Mouse (Mus musculus) heart, adult 10 weeks (tissue): Measurements from ENCODE around the gene Cd59b. TPM values are rescaled to one million over a fixed set of nuclear protein-coding genes. Genes with fewer than 3 reads are reported as not detected.

Source experiments
- polyA plus RNA-seq: library from polyadenylated mRNA; stranded (reverse); fragments of 350-450 nt; fragmentation: Illumina TruSeq; extraction: RNeasy Lipid Tissue Mini Kit (QIAGEN cat#74804); gene quantifications from one replicate; pipeline ENCODE4 v1.2.3, GENCODE M21; 2014; ENCODE audit warnings: low read depth, low replicate concordance

Cd59b gene
- polyA plus RNA-seq, result 14.3 TPM

GRCm38 (mm10) chr2:104069704-104070185, at the start of gene Cd59b:
Cd59b (plus strand) TSS chr2:104069849.

GRCm38 (mm10) chr2:104027458-104028138, 42.1 kb upstream of the Cd59b start, which contains the start of gene Fbxo3:
Fbxo3 (plus strand) TSS chr2:104027721.

DNA sequence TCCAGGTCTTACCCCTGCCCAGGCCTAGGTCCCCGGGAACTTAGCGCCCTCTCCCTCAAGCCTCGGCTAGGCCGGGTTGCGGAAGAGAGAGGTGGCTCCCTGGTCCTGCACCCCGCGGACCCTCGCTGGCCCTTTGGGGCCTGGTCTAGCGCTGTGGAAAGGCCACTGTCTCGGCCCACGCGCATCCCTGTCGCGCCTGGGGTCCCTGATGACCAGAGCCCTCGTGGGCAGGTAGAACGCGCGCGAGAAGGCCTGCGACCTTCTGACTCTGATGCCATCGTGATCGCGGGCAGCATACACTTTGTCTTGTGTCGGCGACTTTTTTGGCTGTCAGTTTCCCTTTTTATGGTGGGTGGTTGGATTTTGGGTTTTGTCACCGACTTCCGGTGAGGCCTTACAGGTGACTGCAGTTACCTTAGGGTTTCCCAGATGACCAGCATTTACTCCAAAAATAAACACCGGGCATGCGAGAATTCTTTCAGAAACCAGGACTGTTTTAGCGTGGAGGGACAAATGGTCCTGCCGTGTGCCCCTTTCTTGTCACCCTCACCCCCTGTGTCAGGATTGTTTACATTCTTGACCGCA, 41.4 kb upstream of the Cd59b start, which contains the start of gene 4931422A03Rik:
4931422A03Rik (minus strand) TSS at position 223 of the 585 bp plus-strand sequence.

GRCm38 (mm10) chr2:104065526-104065925, 4.1 kb upstream of the Cd59b start, which contains the start of gene Gm10912:
Gm10912 (plus strand) TSS chr2:104065826.

GRCm38 (mm10) chr2:104068450-104068849, 1.2 kb upstream of the Cd59b start, which contains the start of gene Gm10799:
Gm10799 (minus strand) TSS chr2:104068550.

GRCm38 (mm10) chr2:104095741-104096213, 26.1 kb downstream of the Cd59b start, which contains the start of gene Cd59a:
Cd59a (plus strand) TSS chr2:104095801.

DNA sequence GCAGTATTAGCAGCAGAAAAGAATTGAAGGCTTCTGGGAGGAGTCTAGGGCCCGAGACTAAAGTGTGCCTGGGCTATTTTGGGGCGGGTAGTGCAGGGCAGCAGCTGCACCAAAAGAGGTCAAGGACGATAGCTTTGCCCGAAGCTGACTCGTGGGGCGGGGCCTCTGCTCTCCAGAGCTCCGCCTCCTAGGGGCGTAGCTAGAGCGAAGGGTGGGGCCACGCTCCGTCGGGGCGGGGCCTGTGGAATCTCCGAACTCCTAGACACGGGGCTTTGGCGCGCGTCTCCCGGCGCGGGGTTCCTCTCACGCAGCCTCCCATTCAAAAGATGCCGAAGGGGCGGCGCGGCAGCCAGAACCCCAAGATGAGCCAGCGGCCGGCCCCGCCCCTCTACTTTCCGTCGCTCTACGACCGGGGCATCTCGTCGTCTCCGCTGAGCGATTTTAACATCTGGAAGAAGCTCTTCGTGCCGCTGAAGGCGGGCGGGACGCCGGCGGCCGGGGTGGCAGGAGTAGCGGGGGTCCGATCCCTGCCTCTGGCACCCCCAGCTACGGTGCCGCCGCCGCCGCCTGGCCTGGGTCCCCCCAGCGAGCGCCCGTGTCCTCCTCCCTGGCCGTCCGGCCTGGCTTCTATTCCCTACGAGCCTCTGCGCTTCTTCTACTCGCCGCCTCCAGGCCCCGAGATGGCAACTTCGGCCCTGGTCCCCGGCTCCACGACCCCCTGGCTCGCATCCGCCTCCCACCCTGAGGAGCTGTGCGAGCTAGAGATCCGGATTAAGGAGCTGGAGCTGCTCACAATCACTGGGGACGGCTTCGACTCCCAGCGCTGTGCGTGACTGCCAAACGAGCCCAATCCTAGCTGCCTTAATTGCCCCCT, 53.1 kb downstream of the Cd59b start, which contains the start of gene A930018P22Rik:
A930018P22Rik (plus strand) TSS at position 265 of the 874 bp plus-strand sequence.

Other genes starting within 250 kb of the Cd59b start
- 23.8 TPM for gene Lmo2, start 111.9 kb upstream of the Cd59b start, polyA plus RNA-seq
- gene Fbxo3, start 42.1 kb upstream of the Cd59b start, polyA plus RNA-seq, result 52.3 TPM
- not detected for gene 4931422A03Rik, start 41.5 kb upstream of the Cd59b start, polyA plus RNA-seq
- not detected for gene Gm10912, start 4.0 kb upstream of the Cd59b start, polyA plus RNA-seq
- not detected for gene Gm10799, start 1.3 kb upstream of the Cd59b start, polyA plus RNA-seq
- 104 TPM for gene Cd59a, start 26.0 kb downstream of the Cd59b start, polyA plus RNA-seq
- not detected for gene A930018P22Rik, start 52.9 kb downstream of the Cd59b start, polyA plus RNA-seq